Mouse (Mus musculus): ENCODE data around the gene Mylip.

- TF ChIP-seq POLR2A (IDR thresholded peaks at IDR 0.05; ENCODE audit: insufficient read depth, low read length) = no peak
- no peak for TF ChIP-seq CTCF (IDR thresholded peaks at IDR 0.05; ENCODE audit: low read depth, low read length)
These were observed 17.2 kb downstream of the Mylip start for GRCm38 (mm10) chr13:45406703-45407102.

Measured in ES-Bruce4 (cell line).